Mouse (Mus musculus): ENCODE measurements around the gene Dnal1. TPM values are rescaled to one million over a fixed set of nuclear protein-coding genes. Genes with fewer than 3 reads are reported as not detected.

Gene Dnal1
- polyA plus RNA-seq, 1 experiment from 2014 or later: 2.4 TPM

DNA sequence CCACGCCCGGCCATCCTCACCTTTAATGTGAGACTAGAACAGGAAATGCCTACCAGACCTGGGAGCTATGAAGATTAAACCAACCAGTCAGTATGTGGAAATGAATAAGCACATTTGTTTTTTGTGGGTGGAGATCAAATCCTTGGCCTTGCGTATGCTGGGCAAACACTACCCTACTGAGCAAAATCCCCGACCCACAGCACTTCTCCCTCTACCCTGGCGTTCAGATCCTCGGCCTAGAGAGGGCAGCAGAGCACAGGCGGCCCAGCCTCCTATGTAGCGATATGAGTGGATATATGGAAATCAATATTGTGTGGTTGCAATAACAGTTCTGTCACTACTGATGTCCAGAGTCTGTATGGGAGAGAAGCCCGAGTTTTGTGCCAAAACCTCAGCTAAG is 49.0 kb downstream of the Dnal1 start:
- WGBS: 82% methylated on average over 9 of the region's 9 CpGs
- H3K9me3 ChIP-seq (ENCODE audit: control insufficient read depth, low read length): no peaks in the 10 kb centered on the region
- H3K4me3 ChIP-seq (ENCODE audit: control insufficient read depth in 1 of 2, insufficient read depth in 1 of 2, low read depth in 1 of 2, low read length in 2 of 2): no peak overlapping the region
- no peak overlapping the region for H3K27ac ChIP-seq (replicated peaks in 1 of 2; ENCODE audit: control insufficient read depth in 1 of 2, insufficient read depth in 1 of 2, low read depth in 2 of 2, low read length in 2 of 2)
- H3K27me3 ChIP-seq (ENCODE audit: control insufficient read depth, insufficient read depth, low read length): no peaks in the 10 kb centered on the region
- H3K36me3 ChIP-seq (ENCODE audit: control insufficient read depth, insufficient read depth, low read length): peaks cover 38% of the 10 kb centered on the region
- no peak for ATAC-seq (ENCODE audit: insufficient number of reproducible peaks, insufficient read depth, low FRiP score, low read depth)
- no peak overlapping the region for H3K9ac ChIP-seq (ENCODE audit: low read length)
- H3K4me2 ChIP-seq (ENCODE audit: low read length): no peak overlapping the region
- H3K4me1 ChIP-seq (ENCODE audit: control insufficient read depth in 2 of 2, insufficient read depth in 2 of 2, low read length in 2 of 2): peaks cover 4 to 20% of the 10 kb centered on the region in 2 experiments

DNA sequence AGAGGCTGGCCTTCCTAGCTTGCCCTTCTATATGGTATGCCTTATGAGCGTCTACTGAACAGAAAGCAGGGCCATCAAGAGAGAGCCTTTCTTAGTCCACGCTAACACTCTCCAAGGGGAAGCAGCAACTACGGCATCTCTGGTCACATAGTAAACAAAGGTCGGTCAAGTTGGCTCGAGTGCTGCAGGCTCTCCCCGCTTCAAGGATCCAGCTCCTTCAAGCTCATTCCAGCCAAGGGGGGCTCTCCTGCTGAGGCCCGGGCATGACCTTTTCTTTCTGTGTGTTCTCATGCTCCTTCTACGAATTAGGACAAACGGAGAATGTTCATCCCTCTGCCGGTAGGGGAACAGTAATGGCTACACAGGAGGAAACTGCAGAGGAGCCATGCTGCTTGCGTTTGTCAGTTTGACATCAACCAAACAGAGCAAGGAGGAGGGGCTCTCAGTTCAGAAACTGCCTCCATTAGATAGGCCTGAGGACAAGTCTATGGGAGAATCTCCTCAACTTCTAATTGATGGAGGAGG is 49.5 kb downstream of the Dnal1 start:
- WGBS: 87% methylated on average over 11 of the region's 11 CpGs

GRCm38 (mm10) chr12:84165631-84166373 is 51.6 kb downstream of the Dnal1 start:
- 41% methylated on average over 8 of the region's 8 CpGs for WGBS
- Histone ChIP-seq H3K4me3 (ENCODE audit: control insufficient read depth in 1 of 2, insufficient read depth in 1 of 2, low read depth in 1 of 2, low read length in 2 of 2) (no peak overlapping the region), H3K4me2 (ENCODE audit: low read length) (no peak overlapping the region), H3K36me3 (ENCODE audit: control insufficient read depth, insufficient read depth, low read length) (peaks cover 12% of the 10 kb centered on the region), H3K9ac (ENCODE audit: low read length) (no peak overlapping the region), H3K27me3 (ENCODE audit: control insufficient read depth, insufficient read depth, low read length) (no peaks in the 10 kb centered on the region), H3K27ac (replicated peaks in 1 of 2; ENCODE audit: control insufficient read depth in 1 of 2, insufficient read depth in 1 of 2, low read depth in 2 of 2, low read length in 2 of 2) (no peak overlapping the region), H3K9me3 (ENCODE audit: control insufficient read depth, low read length) (no peaks in the 10 kb centered on the region), H3K4me1 (ENCODE audit: control insufficient read depth in 2 of 2, insufficient read depth in 2 of 2, low read length in 2 of 2) (peaks cover 4 to 20% of the 10 kb centered on the region in 2 experiments)
- no peak for ATAC-seq (ENCODE audit: insufficient number of reproducible peaks, insufficient read depth, low FRiP score, low read depth)

More for the DNA sequence above, 49.5 kb downstream of the Dnal1 start:
- H3K4me1 ChIP-seq (ENCODE audit: control insufficient read depth in 2 of 2, insufficient read depth in 2 of 2, low read length in 2 of 2): peaks cover 4 to 20% of the 10 kb centered on the region in 2 experiments
- no peaks in the 10 kb centered on the region for H3K9me3 ChIP-seq (ENCODE audit: control insufficient read depth, low read length)
- no peak for ATAC-seq (ENCODE audit: insufficient number of reproducible peaks, insufficient read depth, low FRiP score, low read depth)
- no peak overlapping the region for H3K27ac ChIP-seq (replicated peaks in 1 of 2; ENCODE audit: control insufficient read depth in 1 of 2, insufficient read depth in 1 of 2, low read depth in 2 of 2, low read length in 2 of 2)
- peaks cover 33% of the 10 kb centered on the region for H3K36me3 ChIP-seq (ENCODE audit: control insufficient read depth, insufficient read depth, low read length)
- H3K9ac ChIP-seq (ENCODE audit: low read length): no peak overlapping the region
- H3K4me2 ChIP-seq (ENCODE audit: low read length): no peak overlapping the region
- H3K4me3 ChIP-seq (ENCODE audit: control insufficient read depth in 1 of 2, insufficient read depth in 1 of 2, low read depth in 1 of 2, low read length in 2 of 2): no peak overlapping the region
- no peaks in the 10 kb centered on the region for H3K27me3 ChIP-seq (ENCODE audit: control insufficient read depth, insufficient read depth, low read length)

DNA sequence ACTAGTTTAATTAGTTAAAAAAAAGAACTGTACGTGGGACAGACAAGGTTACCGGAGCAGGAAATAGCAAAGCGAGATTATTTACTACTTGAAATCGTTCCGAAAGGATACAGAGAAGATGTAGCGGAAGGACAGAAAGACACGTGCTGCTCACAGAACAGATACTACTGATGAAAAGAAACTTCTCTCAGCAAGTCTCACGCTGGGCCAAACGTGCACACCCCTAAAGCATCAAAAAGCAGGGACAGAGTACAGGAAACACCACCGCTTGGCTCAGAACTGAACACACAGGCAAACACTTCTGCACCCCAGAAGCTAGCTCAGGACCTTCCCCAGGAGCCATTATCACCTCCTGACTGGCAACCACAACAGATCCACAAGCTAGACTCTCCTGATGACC is 56.4 kb downstream of the Dnal1 start:
- Histone ChIP-seq H3K4me3 (ENCODE audit: control insufficient read depth in 1 of 2, insufficient read depth in 1 of 2, low read depth in 1 of 2, low read length in 2 of 2) (no peak overlapping the region), H3K27me3 (ENCODE audit: control insufficient read depth, insufficient read depth, low read length) (no peaks in the 10 kb centered on the region), H3K4me1 (ENCODE audit: control insufficient read depth in 2 of 2, insufficient read depth in 2 of 2, low read length in 2 of 2) (peaks cover 9 to 25% of the 10 kb centered on the region in 2 experiments; a peak in 3 of 4 replicates), H3K36me3 (ENCODE audit: control insufficient read depth, insufficient read depth, low read length) (peaks cover 31% of the 10 kb centered on the region), H3K27ac (replicated peaks in 1 of 2; ENCODE audit: control insufficient read depth in 1 of 2, insufficient read depth in 1 of 2, low read depth in 2 of 2, low read length in 2 of 2) (no peak overlapping the region), H3K4me2 (ENCODE audit: low read length) (no peak overlapping the region), H3K9ac (ENCODE audit: low read length) (no peak overlapping the region), H3K9me3 (ENCODE audit: control insufficient read depth, low read length) (no peaks in the 10 kb centered on the region)
- WGBS: 85% methylated on average over 10 of the region's 10 CpGs
- no peak for ATAC-seq (ENCODE audit: insufficient number of reproducible peaks, insufficient read depth, low FRiP score, low read depth)

DNA sequence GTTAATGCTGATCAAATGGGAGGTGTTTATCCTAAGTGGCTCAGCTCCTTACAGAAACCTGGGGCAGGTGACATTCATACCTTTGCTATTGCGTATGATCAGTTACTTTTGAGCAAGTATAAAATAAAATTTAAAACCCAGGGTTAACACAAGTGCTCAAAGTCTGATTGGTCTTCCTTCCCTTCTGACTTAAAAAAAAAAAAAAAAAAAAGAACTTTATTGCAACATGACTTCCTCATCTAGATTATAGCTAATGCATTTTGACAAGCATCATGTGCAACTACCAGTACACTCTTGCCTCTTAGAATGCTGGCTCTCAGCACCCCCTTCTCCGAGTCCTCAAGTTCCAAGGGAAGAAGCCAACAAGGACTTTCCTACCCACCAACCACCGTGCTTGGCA is 58.0 kb downstream of the Dnal1 start:
- WGBS: 92% methylated on average over 3 of the region's 3 CpGs
- Histone ChIP-seq H3K4me1 (ENCODE audit: control insufficient read depth in 2 of 2, insufficient read depth in 2 of 2, low read length in 2 of 2) (peaks cover 24 to 33% of the 10 kb centered on the region in 2 experiments), H3K27me3 (ENCODE audit: control insufficient read depth, insufficient read depth, low read length) (no peaks in the 10 kb centered on the region), H3K9me3 (ENCODE audit: control insufficient read depth, low read length) (no peaks in the 10 kb centered on the region), H3K9ac (ENCODE audit: low read length) (no peak overlapping the region), H3K27ac (replicated peaks in 1 of 2; ENCODE audit: control insufficient read depth in 1 of 2, insufficient read depth in 1 of 2, low read depth in 2 of 2, low read length in 2 of 2) (no peak overlapping the region), H3K4me3 (ENCODE audit: control insufficient read depth in 1 of 2, insufficient read depth in 1 of 2, low read depth in 1 of 2, low read length in 2 of 2) (no peak overlapping the region), H3K36me3 (ENCODE audit: control insufficient read depth, insufficient read depth, low read length) (peaks cover 31% of the 10 kb centered on the region), H3K4me2 (ENCODE audit: low read length) (no peak overlapping the region)
- no peak for ATAC-seq (ENCODE audit: insufficient number of reproducible peaks, insufficient read depth, low FRiP score, low read depth)

- Histone ChIP-seq H3K27ac (replicated peaks in 1 of 2; ENCODE audit: control insufficient read depth in 1 of 2, insufficient read depth in 1 of 2, low read depth in 2 of 2, low read length in 2 of 2) (no peak overlapping the region), H3K36me3 (ENCODE audit: control insufficient read depth, insufficient read depth, low read length) (peaks cover 31% of the 10 kb centered on the region), H3K9ac (ENCODE audit: low read length) (no peak overlapping the region), H3K9me3 (ENCODE audit: control insufficient read depth, low read length) (no peaks in the 10 kb centered on the region), H3K4me2 (ENCODE audit: low read length) (no peak overlapping the region), H3K4me1 (ENCODE audit: control insufficient read depth in 2 of 2, insufficient read depth in 2 of 2, low read length in 2 of 2) (peaks cover 29 to 39% of the 10 kb centered on the region in 2 experiments), H3K4me3 (ENCODE audit: control insufficient read depth in 1 of 2, insufficient read depth in 1 of 2, low read depth in 1 of 2, low read length in 2 of 2) (no peak overlapping the region), H3K27me3 (ENCODE audit: control insufficient read depth, insufficient read depth, low read length) (no peaks in the 10 kb centered on the region)
- 92% methylated on average over 17 of the region's 17 CpGs for WGBS
- no peak for ATAC-seq (ENCODE audit: insufficient number of reproducible peaks, insufficient read depth, low FRiP score, low read depth)
These were observed 58.7 kb downstream of the Dnal1 start for GRCm38 (mm10) chr12:84172862-84173261.

DNA sequence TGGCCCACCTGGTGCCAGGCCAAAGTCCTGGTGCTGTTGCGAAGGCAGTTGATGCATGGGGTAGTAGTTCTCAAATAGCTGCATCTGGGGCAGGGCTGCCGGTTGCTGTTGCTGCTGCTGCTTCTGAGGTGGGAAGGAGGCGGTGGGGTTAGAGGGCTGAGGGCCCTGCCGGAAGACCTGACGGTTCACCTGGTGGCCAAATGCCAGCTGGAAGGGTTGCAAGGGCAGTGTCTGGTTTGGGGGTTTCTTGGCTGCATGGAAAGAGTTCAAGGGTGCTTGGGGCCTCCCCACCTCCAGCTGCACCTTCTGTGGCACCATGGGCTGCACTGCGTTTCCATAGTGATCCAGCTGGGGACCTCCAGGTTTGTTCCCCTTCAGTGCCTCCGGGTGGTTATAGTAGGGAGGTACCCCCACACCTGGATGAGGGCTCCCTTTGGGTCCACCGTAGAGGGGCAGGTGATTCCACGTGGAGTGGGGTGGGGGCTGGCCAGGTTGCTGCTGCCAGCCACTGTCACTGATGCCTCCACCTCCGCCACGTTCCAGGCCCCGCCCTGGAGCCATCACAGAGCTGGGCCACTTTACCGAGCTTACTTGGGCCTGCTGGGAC is 59.2 kb downstream of the Dnal1 start:
- WGBS: 94% methylated on average over 13 of the region's 13 CpGs
- Histone ChIP-seq H3K4me2 (ENCODE audit: low read length) (no peak overlapping the region), H3K9me3 (ENCODE audit: control insufficient read depth, low read length) (no peaks in the 10 kb centered on the region), H3K9ac (ENCODE audit: low read length) (no peak overlapping the region), H3K4me1 (ENCODE audit: control insufficient read depth in 2 of 2, insufficient read depth in 2 of 2, low read length in 2 of 2) (peaks cover 33 to 45% of the 10 kb centered on the region in 2 experiments), H3K4me3 (ENCODE audit: control insufficient read depth in 1 of 2, insufficient read depth in 1 of 2, low read depth in 1 of 2, low read length in 2 of 2) (no peak overlapping the region), H3K27me3 (ENCODE audit: control insufficient read depth, insufficient read depth, low read length) (no peaks in the 10 kb centered on the region), H3K27ac (replicated peaks in 1 of 2; ENCODE audit: control insufficient read depth in 1 of 2, insufficient read depth in 1 of 2, low read depth in 2 of 2, low read length in 2 of 2) (no peak overlapping the region), H3K36me3 (ENCODE audit: control insufficient read depth, insufficient read depth, low read length) (peaks cover 31% of the 10 kb centered on the region)
- no peak for ATAC-seq (ENCODE audit: insufficient number of reproducible peaks, insufficient read depth, low FRiP score, low read depth)
